Mouse (Mus musculus) heart, postnatal 0 days (tissue): ENCODE data around the gene Srsf1.

Experiments used
- CTCF ChIP-seq: IDR thresholded peaks from 2 replicates; pipeline ENCODE4 v1.5.1; 2016; ENCODE audit warnings: antibody characterized with exemption, control low read depth, low read depth
- EP300 ChIP-seq: IDR thresholded peaks from 2 replicates; pipeline ENCODE4 v1.6.1; 2016; ENCODE audit warnings: antibody characterized with exemption, low read depth

DNA sequence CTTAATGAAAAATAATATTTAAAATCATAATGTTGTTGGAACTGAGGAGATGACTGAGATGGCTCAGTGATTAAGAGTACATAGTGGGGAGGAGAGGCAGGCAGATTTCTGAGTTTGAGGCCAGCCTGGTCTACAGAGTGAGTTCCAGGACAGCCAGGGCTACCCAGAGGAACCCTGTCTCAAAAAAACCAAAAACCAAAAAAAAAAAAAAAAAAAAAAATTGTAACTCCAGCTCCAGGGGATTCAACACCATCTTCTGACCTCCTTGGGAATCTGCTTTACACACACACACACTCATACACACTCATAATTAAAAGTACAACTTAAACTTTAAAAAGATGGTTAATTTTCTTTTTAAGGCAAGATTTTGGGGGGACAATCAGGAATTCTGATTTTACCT lies 18.6 kb downstream of the Srsf1 start:
- TF ChIP-seq CTCF, result no peak
- TF ChIP-seq EP300, result no peak
